Mouse (Mus musculus): Measurements from ENCODE around the gene Krt27.

The Krt27 gene

GRCm38 (mm10) chr11:99329655-99330054 lies 21.2 kb downstream of the Krt27 start:
- no peak for DNase-seq (ENCODE audit: low read depth in 2 of 2, low spot score in 2 of 2)

- no peak for DNase-seq (ENCODE audit: low read depth in 2 of 2, low spot score in 2 of 2)
Observed at GRCm38 (mm10) chr11:99322851-99323250, 28.1 kb downstream of the Krt27 start, which contains the start of gene Krt25. Gene Krt25, minus strand, starts transcription at chr11:99322951.

- DNase-seq (ENCODE audit: low read depth in 2 of 2, low spot score in 2 of 2): no peak
Observed at GRCm38 (mm10) chr11:99321094-99321493, 29.8 kb downstream of the Krt27 start.

- DNase-seq (ENCODE audit: low read depth in 2 of 2, low spot score in 2 of 2): no peak
Observed at GRCm38 (mm10) chr11:99319127-99319526, 31.8 kb downstream of the Krt27 start.

GRCm38 (mm10) chr11:99316543-99316942 lies 34.4 kb downstream of the Krt27 start:
- DNase-seq (ENCODE audit: low read depth in 2 of 2, low spot score in 2 of 2): no peak

- no peak for DNase-seq (ENCODE audit: low read depth in 2 of 2, low spot score in 2 of 2)
Observed at GRCm38 (mm10) chr11:99314594-99314993, 36.3 kb downstream of the Krt27 start.

- peak; percentile 2 to 25 for DNase-seq (ENCODE audit: low read depth in 2 of 2, low spot score in 2 of 2)
Observed at GRCm38 (mm10) chr11:99310882-99311281, 40.0 kb downstream of the Krt27 start.

GRCm38 (mm10) chr11:99307579-99307978 lies 43.3 kb downstream of the Krt27 start:
- peak; percentile 41 to 68 for DNase-seq (ENCODE audit: low read depth in 2 of 2, low spot score in 2 of 2)
